Mouse (Mus musculus) testis, adult 2 months (tissue): ENCODE data around the gene Shisal1. TPM values are rescaled to one million over a fixed set of nuclear protein-coding genes. Genes with fewer than 3 reads are reported as not detected.
A peak's percentile ranks its signal among the peaks of the same experiment; 100 is the strongest.

ENCODE experiments used
- H3K27ac ChIP-seq: fragments of 200-500 bp; 2 replicates; pipeline ENCODE4 v1.5.1; 2012; ENCODE audit warnings: low read depth, low read length; ENCODE audit not compliant: control insufficient read depth, insufficient read depth
- H3K27me3 ChIP-seq: fragments of 200-500 bp; 2 replicates; pipeline ENCODE4 v1.6.1; 2012; ENCODE audit warnings: mild to moderate bottlenecking, low read length, moderate library complexity; ENCODE audit not compliant: control insufficient read depth, insufficient read depth
- H3K36me3 ChIP-seq: fragments of 200-500 bp; 2 replicates; pipeline ENCODE4 v1.6.1; 2012; ENCODE audit warnings: mild to moderate bottlenecking, low read length; ENCODE audit not compliant: control insufficient read depth, insufficient read depth
- H3K4me1 ChIP-seq: fragments of 200-500 bp; 2 replicates; pipeline ENCODE4 v1.6.1; 2012; ENCODE audit warnings: low read length; ENCODE audit not compliant: control insufficient read depth, insufficient read depth
- H3K4me3 ChIP-seq: fragments of 200-500 bp; 2 replicates; pipeline ENCODE4 v1.5.1; 2012; ENCODE audit warnings: low read depth, mild to moderate bottlenecking, low read length, moderate library complexity, mixed read lengths; ENCODE audit not compliant: control insufficient read depth
- CTCF ChIP-seq: fragments of 200-500 bp; IDR thresholded peaks from 2 replicates; pipeline ENCODE4 v1.5.1; 2012; ENCODE audit warnings: low read depth, mild to moderate bottlenecking, inconsistent platforms, low read length, moderate library complexity; ENCODE audit not compliant: control insufficient read depth, insufficient read depth, insufficient replicate concordance
- POLR2A ChIP-seq: fragments of 200-500 bp; IDR thresholded peaks from 2 replicates; pipeline ENCODE4 v1.6.1; 2012; ENCODE audit warnings: low read depth, mild to moderate bottlenecking, inconsistent platforms, low read length, moderate library complexity; ENCODE audit not compliant: control insufficient read depth
- polyA plus RNA-seq: library from polyadenylated mRNA; depleted of rRNA; stranded (reverse); fragments of >200 nt; gene quantifications from 2 replicates; pipeline ENCODE4 v1.2.3, GENCODE M21; 2012; rRNA removed

Gene Shisal1
- polyA plus RNA-seq, 1 experiment = 1.2 TPM

DNA sequence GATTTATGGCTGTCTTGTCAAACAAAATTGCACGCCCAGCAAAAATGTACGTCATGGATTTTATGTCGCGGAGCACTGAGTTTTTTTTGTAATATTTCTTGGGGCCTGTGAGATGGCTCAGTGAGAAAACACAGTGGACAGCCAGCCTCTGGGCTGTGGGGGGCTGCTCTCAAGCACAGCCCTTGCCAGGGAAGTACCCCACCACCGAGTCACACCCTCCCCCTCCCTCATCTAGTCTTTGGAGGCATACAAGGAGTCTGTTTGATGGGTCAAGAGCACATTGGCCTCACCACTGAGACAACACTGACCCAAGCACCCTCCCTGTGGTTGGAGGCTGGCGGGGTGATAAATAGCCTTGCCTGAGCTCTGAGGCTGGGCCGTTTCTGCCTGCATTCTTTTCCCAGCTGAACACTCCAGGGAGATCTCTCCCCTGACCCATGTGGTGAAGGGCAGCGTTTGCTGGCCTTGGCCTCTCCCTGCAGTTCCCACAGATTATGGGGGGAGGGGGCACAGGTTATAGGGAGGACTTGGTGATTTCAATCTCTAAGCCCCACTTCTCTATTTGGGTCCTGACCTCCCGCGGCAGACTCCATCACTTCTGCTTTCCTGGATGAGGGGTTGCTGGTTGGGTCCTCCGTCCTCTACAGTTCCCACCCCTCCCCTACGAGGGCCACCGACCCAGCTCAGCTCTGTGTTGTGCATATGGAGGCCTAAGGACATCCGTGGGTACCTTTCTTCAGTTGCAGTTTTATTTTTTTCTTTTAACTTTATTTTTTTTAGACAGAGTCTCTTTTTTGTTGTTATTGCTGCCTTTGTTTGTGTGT lies 96.8 kb downstream of the Shisal1 start:
- H3K27ac ChIP-seq = no peak overlapping the region
- H3K4me3 ChIP-seq = no peak overlapping the region
- H3K27me3 ChIP-seq = no peaks in the 10 kb centered on the region
- H3K4me1 ChIP-seq = no peaks in the 10 kb centered on the region
- no peaks in the 10 kb centered on the region for H3K36me3 ChIP-seq
- TF ChIP-seq CTCF = no peak
- TF ChIP-seq POLR2A = no peak

DNA sequence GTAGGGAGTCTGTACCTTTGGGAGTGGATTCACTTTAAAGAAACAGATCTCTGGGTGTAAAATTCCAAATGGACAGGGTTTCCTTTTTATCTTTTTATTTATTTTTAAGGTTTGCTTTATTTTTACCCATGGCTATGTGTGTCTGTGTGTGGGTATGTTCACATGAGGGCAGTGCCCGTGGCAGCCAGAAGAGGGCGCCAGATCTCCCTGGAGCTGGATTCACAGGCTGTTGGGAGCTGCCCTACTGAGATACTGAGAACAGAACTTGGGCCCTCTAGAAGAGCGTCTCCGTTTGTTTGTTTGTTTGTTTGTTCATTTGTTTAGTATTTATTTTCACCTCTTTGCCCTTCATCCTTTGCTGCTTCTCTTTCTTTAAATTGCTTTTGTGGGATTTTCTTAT lies 98.1 kb downstream of the Shisal1 start:
- Histone ChIP-seq H3K4me3 (no peak overlapping the region), H3K4me1 (no peaks in the 10 kb centered on the region), H3K36me3 (no peaks in the 10 kb centered on the region), H3K27ac (no peak overlapping the region), H3K27me3 (no peaks in the 10 kb centered on the region)
- no peak for TF ChIP-seq POLR2A
- TF ChIP-seq CTCF = peak; percentile 83; the same call in 1 of the 2 replicates

DNA sequence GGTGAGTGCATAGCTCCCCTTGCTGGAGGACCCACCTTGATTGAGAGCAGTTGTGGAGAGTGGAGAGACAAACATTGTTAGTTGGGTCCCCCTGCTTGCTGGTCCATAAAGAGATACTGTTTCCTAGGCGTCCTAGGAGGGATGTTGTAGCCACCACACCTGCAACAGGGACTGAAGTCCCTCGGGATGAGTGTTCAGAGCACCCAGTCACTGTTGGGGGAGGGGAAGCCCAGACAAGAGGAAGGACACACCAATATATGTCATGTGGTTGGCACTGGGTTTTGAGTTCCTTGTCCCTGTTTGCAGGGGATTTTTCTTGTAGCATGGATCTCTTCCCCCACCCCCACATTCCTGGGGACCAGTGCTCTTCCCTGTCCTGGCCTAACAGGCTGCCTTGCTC lies 106.0 kb downstream of the Shisal1 start:
- H3K27ac ChIP-seq = no peak overlapping the region
- H3K4me1 ChIP-seq = no peaks in the 10 kb centered on the region
- H3K36me3 ChIP-seq = no peaks in the 10 kb centered on the region
- TF ChIP-seq CTCF = no peak
- TF ChIP-seq POLR2A = no peak
- H3K27me3 ChIP-seq = no peaks in the 10 kb centered on the region
- H3K4me3 ChIP-seq = no peak overlapping the region

DNA sequence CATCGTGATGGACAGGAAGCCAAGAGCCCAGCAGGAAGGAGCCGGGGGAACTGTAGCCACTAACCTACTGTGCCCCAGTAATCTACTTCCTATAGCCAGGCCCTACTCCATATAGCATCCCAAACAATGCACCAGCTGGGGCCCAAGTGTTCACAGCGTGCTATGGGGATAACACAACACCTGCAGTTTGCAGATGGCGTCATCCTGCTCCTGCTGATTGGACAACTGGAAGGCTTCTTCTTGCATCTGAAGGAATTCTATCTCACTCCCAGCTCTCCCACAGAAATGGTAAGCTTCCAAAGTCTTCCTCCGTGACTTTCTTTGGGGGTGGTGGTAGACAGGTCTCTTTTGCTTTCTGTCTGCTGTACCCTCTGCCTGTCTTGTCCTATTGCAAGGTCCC lies 109.3 kb downstream of the Shisal1 start:
- H3K4me1 ChIP-seq = no peaks in the 10 kb centered on the region
- H3K27ac ChIP-seq = no peak overlapping the region
- H3K27me3 ChIP-seq = no peaks in the 10 kb centered on the region
- no peak overlapping the region for H3K4me3 ChIP-seq
- TF ChIP-seq POLR2A (no peak), CTCF (no peak)
- H3K36me3 ChIP-seq = no peaks in the 10 kb centered on the region

DNA sequence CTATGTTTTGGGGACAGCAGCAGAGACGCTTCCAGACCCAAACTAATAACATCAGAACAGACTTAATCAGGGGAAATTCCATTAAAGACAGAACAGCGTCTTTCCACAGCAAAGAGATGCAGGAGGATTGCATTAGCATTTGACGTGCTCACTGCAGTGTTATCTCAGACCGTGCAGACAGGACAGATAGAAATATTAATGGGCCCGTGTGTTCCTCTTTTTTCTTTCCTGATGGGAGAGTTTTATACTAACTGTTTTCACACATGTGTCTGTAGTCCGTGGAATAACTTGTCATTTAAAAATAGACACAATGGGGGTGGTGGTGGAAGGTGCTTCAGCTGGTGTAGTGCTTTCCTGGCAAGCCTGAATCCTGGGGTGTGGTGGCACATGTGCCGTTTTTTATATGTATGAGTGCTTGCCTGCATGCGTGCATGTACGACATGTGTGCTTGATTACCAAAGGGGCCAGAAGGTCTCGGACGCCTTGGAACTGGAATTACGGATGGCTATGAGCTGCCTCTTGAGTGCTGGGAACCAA lies 110.5 kb downstream of the Shisal1 start:
- Histone ChIP-seq H3K27ac (no peak overlapping the region), H3K4me3 (no peak overlapping the region), H3K36me3 (no peaks in the 10 kb centered on the region), H3K4me1 (no peaks in the 10 kb centered on the region), H3K27me3 (no peaks in the 10 kb centered on the region)
- TF ChIP-seq CTCF (no peak), POLR2A (no peak)

DNA sequence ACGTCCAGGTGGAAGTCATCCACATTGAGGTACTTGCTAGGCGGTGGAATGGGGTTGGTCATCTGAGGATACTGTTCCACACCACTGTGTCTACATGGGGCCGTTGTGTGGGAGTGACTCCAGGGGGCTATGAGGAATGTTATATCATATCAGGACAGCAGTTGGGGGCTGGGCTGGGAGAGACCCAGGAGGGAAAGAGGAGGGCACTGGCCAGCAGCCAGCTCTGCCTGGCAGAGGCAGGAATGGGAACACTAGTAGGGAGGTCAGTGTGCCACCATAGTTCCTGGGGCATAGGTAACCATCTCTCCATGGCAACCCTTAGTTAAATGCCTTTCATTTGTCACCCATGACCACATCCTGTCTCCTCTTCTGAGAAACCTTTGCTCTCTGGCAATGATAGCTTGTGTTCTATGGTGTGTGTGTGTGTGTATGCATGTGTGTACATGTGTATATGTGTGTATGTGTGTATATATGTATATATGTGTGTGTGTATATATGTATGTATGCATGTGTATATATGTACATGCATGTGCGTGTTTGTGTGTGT lies 115.8 kb downstream of the Shisal1 start:
- no peak overlapping the region for H3K4me3 ChIP-seq
- no peaks in the 10 kb centered on the region for H3K4me1 ChIP-seq
- H3K36me3 ChIP-seq = no peaks in the 10 kb centered on the region
- H3K27ac ChIP-seq = no peak overlapping the region
- no peaks in the 10 kb centered on the region for H3K27me3 ChIP-seq
- TF ChIP-seq POLR2A = no peak
- TF ChIP-seq CTCF = no peak

DNA sequence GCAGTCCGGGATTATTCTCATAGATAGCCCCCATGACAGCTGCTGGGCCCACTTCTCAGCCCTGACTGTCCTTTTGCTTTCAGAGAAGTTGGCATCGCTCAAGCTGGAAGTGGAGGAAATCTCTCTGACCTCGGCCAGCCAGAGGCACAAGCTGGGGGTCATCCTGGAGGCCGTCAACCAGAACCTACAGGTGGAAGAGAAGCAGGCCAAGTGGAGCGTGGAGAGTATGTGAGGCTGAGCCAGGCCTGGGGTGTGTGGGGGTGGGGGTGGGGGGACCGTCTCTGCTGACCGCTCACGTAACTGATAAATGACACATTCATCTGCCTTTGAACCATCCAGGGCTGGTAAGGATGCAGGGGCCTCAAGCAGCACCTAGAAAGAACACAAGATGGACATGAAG lies 117.0 kb downstream of the Shisal1 start:
- Histone ChIP-seq H3K27ac (no peak overlapping the region), H3K4me3 (no peak overlapping the region), H3K4me1 (no peaks in the 10 kb centered on the region), H3K27me3 (no peaks in the 10 kb centered on the region), H3K36me3 (no peaks in the 10 kb centered on the region)
- TF ChIP-seq POLR2A = no peak

Other genes starting within 250 kb of the Shisal1 start
- 5.2 and 5.4 TPM in 2 replicates for gene Parvb, start 215.1 kb downstream of the Shisal1 start, polyA plus RNA-seq
- 63.0 and 64.5 TPM in 2 replicates for gene Parvg, start 123.1 kb downstream of the Shisal1 start, polyA plus RNA-seq
- gene Rtl6, start 110.7 kb upstream of the Shisal1 start, polyA plus RNA-seq = 32.1 and 34.3 TPM in 2 replicates
- gene Prr5, start 222.5 kb upstream of the Shisal1 start, polyA plus RNA-seq = 13.0 and 13.4 TPM in 2 replicates